Mouse (Mus musculus) kidney, embryonic 15.5 days (tissue): ENCODE data around the gene Cmtm1. TPM values are rescaled to one million over a fixed set of nuclear protein-coding genes. Genes with fewer than 3 reads are reported as not detected.

Source experiments
- ATAC-seq: fragments of 200-750 bp; cut with Nextera tagmentation; replicated peaks from 2 replicates; pipeline ENCODE4 v1.8.0; 2017; ENCODE audit warnings: moderate TSS enrichment; ENCODE audit not compliant: low FRiP score
- H3K27ac ChIP-seq: fragments of 300-500 bp; sonication (generic); 2 replicates; pipeline ENCODE4 v1.5.1; 2015; ENCODE audit warnings: mild to moderate bottlenecking, inconsistent platforms
- H3K27me3 ChIP-seq: fragments of 300-500 bp; sonication (generic); 2 replicates; pipeline ENCODE4 v1.6.1; 2015; ENCODE audit warnings: inconsistent platforms
- H3K36me3 ChIP-seq: fragments of 300-500 bp; sonication (generic); 2 replicates; pipeline ENCODE4 v1.6.1; 2015; ENCODE audit warnings: inconsistent platforms
- H3K4me1 ChIP-seq: fragments of 300-500 bp; sonication (generic); 2 replicates; pipeline ENCODE4 v1.6.1; 2015; ENCODE audit warnings: inconsistent platforms
- H3K4me2 ChIP-seq: fragments of 300-500 bp; sonication (generic); 2 replicates; pipeline ENCODE4 v1.6.1; 2015; ENCODE audit warnings: moderate library complexity, mild to moderate bottlenecking, inconsistent platforms
- H3K4me3 ChIP-seq: fragments of 300-500 bp; sonication (generic); replicated peaks from 2 replicates; pipeline ENCODE4 v1.5.1; 2015; ENCODE audit warnings: mild to moderate bottlenecking, inconsistent platforms
- H3K9ac ChIP-seq: fragments of 300-500 bp; sonication (generic); 2 replicates; pipeline ENCODE4 v1.6.1; 2015; ENCODE audit warnings: mild to moderate bottlenecking, inconsistent platforms
- H3K9me3 ChIP-seq: fragments of 300-500 bp; sonication (generic); replicated peaks from 2 replicates; pipeline ENCODE4 v1.6.1; 2016; ENCODE audit warnings: inconsistent platforms
- WGBS: fragments of 180-500 bp; shearing (Covaris S2); methylation state at CpG from one replicate; pipeline ENCODE4 v1.1.7; 2015; ENCODE audit warnings: mixed read lengths; 5-methylcytosine and 5-hydroxymethylcytosine counted together
- polyA plus RNA-seq: library from polyadenylated mRNA; unstranded; fragments of >200 nt; fragmentation: Nextera tagmentation; extraction: Ambion mirVana; gene quantifications from 2 replicates; pipeline ENCODE4 v1.2.1, GENCODE M21; 2015

The Cmtm1 gene
- polyA plus RNA-seq, 1 experiment from 2014 or later: not detected

- 4% methylated on average over 41 of the region's 41 CpGs for WGBS
- Histone ChIP-seq H3K36me3 (no peaks in the 10 kb centered on the region; the same call in 1 of the 2 replicates), H3K27ac (peak within 1 kb of the TSS; percentile 93)
Measured at GRCm38 (mm10) chr8:104250439-104251367, 59.2 kb downstream of the Cmtm1 start, which contains the start of gene Cklf. Gene Cklf (plus strand): TSS chr8:104250861.

GRCm38 (mm10) chr8:104249442-104249996 lies 60.4 kb downstream of the Cmtm1 start:
- Histone ChIP-seq H3K4me1 (peaks cover 35% of the 10 kb centered on the region), H3K27ac (no peak overlapping the region), H3K4me3 (no peak overlapping the region), H3K9ac (no peak overlapping the region), H3K36me3 (peaks cover 8% of the 10 kb centered on the region), H3K4me2 (no peak overlapping the region), H3K27me3 (no peaks in the 10 kb centered on the region), H3K9me3 (no peaks in the 10 kb centered on the region)
- no peak for ATAC-seq
- WGBS: 87% methylated on average over 7 of the region's 7 CpGs

More at GRCm38 (mm10) chr8:104250439-104251367, 59.2 kb downstream of the Cmtm1 start, which contains the start of gene Cklf:
- peak within 1 kb of the TSS; percentile 80 for H3K4me3 ChIP-seq
- H3K4me1 ChIP-seq: peaks cover 35% of the 10 kb centered on the region
- peak within 1 kb of the TSS; percentile 71 for H3K9ac ChIP-seq
- no peaks in the 10 kb centered on the region for H3K27me3 ChIP-seq
- H3K9me3 ChIP-seq: no peaks in the 10 kb centered on the region
- ATAC-seq: peak; percentile 89
- peak within 1 kb of the TSS; percentile 84 for H3K4me2 ChIP-seq

- Histone ChIP-seq H3K9me3 (no peaks in the 10 kb centered on the region), H3K27me3 (no peaks in the 10 kb centered on the region), H3K27ac (no peak within 1 kb of the TSS; the same call in 1 of the 2 replicates), H3K4me3 (peak within 1 kb of the TSS; percentile 97), H3K4me1 (peaks cover 35% of the 10 kb centered on the region), H3K9ac (peak within 1 kb of the TSS; percentile 88), H3K36me3 (peaks cover 10% of the 10 kb centered on the region), H3K4me2 (peak within 1 kb of the TSS; percentile 86)
- under 1% methylated on average over 28 of the region's 28 CpGs for WGBS
- peak; percentile 85 for ATAC-seq
Measured at GRCm38 (mm10) chr8:104248276-104248675, 61.7 kb downstream of the Cmtm1 start, which contains the start of gene Tk2. Gene Tk2 (minus strand): TSS chr8:104248558.

- no peak overlapping the region; the same call in 1 of the 2 replicates for H3K27ac ChIP-seq
- 3% methylated on average over 11 of the region's 11 CpGs for WGBS
Measured at GRCm38 (mm10) chr8:104247908-104248275, 62.1 kb downstream of the Cmtm1 start.

GRCm38 (mm10) chr8:104247054-104247907 lies 62.7 kb downstream of the Cmtm1 start:
- Histone ChIP-seq H3K4me2 (peak overlapping the region; percentile 86), H3K9ac (peak overlapping the region; percentile 88), H3K9me3 (no peaks in the 10 kb centered on the region), H3K27ac (0 out of 2 replicates have a peak overlapping the region, but pooled peaks have one; percentile 23), H3K4me1 (peaks cover 35% of the 10 kb centered on the region), H3K27me3 (no peaks in the 10 kb centered on the region), H3K4me3 (peak overlapping the region; percentile 97), H3K36me3 (peaks cover 20% of the 10 kb centered on the region)
- WGBS: 60% methylated on average over 22 of the region's 22 CpGs
- no peak for ATAC-seq

More at GRCm38 (mm10) chr8:104247908-104248275, 62.1 kb downstream of the Cmtm1 start:
- H3K9me3 ChIP-seq: no peaks in the 10 kb centered on the region
- peak overlapping the region; percentile 88 for H3K9ac ChIP-seq
- peaks cover 35% of the 10 kb centered on the region for H3K4me1 ChIP-seq
- no peaks in the 10 kb centered on the region for H3K27me3 ChIP-seq
- 0 out of 2 replicates have a peak, but pooled peaks have one; percentile 1 for ATAC-seq
- peaks cover 14% of the 10 kb centered on the region for H3K36me3 ChIP-seq
- peak overlapping the region; percentile 97 for H3K4me3 ChIP-seq
- H3K4me2 ChIP-seq: peak overlapping the region; percentile 86

GRCm38 (mm10) chr8:104246621-104247020 lies 63.3 kb downstream of the Cmtm1 start:
- Histone ChIP-seq H3K9me3 (no peaks in the 10 kb centered on the region), H3K4me1 (peaks cover 30% of the 10 kb centered on the region), H3K9ac (no peak overlapping the region), H3K4me3 (no peak overlapping the region), H3K27ac (0 out of 2 replicates have a peak overlapping the region, but pooled peaks have one; percentile 23), H3K4me2 (0 out of 2 replicates have a peak overlapping the region, but pooled peaks have one; percentile 86), H3K36me3 (peaks cover 27% of the 10 kb centered on the region), H3K27me3 (no peaks in the 10 kb centered on the region)
- 70% methylated on average over 4 of the region's 4 CpGs for WGBS
- no peak for ATAC-seq

Other genes starting within 250 kb of the Cmtm1 start
- 35.9 and 38.3 TPM in 2 replicates for gene Cdh5, start 208.5 kb downstream of the Cmtm1 start, polyA plus RNA-seq
- 2.1 and 2.4 TPM in 2 replicates for gene Bean1, start 139.7 kb downstream of the Cmtm1 start, polyA plus RNA-seq
- 19.7 and 21.0 TPM in 2 replicates for gene Tk2, start 61.6 kb downstream of the Cmtm1 start, polyA plus RNA-seq
- 43.0 and 46.8 TPM in 2 replicates for gene Cklf, start 59.3 kb downstream of the Cmtm1 start, polyA plus RNA-seq
- gene Cmtm2a, start 17.0 kb downstream of the Cmtm1 start, polyA plus RNA-seq: not detected in 2 replicates
- not detected in 2 replicates for gene Gm45711, start 64 bp downstream of the Cmtm1 start, polyA plus RNA-seq
- gene Gm11020, start 11.4 kb upstream of the Cmtm1 start, polyA plus RNA-seq: not detected in 2 replicates
- not detected in 2 replicates for gene Cmtm2b, start 12.1 kb upstream of the Cmtm1 start, polyA plus RNA-seq
- gene Cmtm3, start 29.3 kb upstream of the Cmtm1 start, polyA plus RNA-seq: 152 and 174 TPM in 2 replicates
- 3.9 and 4.1 TPM in 2 replicates for gene Cmtm4, start 85.7 kb upstream of the Cmtm1 start, polyA plus RNA-seq
- gene Dync1li2, start 132.9 kb upstream of the Cmtm1 start, polyA plus RNA-seq: 59.5 and 62.6 TPM in 2 replicates
- 0.32 and 0.48 TPM in 2 replicates for gene Terb1, start 199.8 kb upstream of the Cmtm1 start, polyA plus RNA-seq
- 105 and 115 TPM in 2 replicates for gene Nae1, start 224.5 kb upstream of the Cmtm1 start, polyA plus RNA-seq
- 2.3 and 2.4 TPM in 2 replicates for gene Car7, start 224.5 kb upstream of the Cmtm1 start, polyA plus RNA-seq